Mouse (Mus musculus): ENCODE measurements around the gene Nuak1. TPM values are rescaled to one million over a fixed set of nuclear protein-coding genes. Genes with fewer than 3 reads are reported as not detected.

Nuak1 gene
- polyA plus RNA-seq, 1 experiment = 7.6 TPM

GRCm38 (mm10) chr10:84411122-84412105, 29.0 kb downstream of the Nuak1 start:
- no peak for DNase-seq (ENCODE audit: low spot score)

DNA sequence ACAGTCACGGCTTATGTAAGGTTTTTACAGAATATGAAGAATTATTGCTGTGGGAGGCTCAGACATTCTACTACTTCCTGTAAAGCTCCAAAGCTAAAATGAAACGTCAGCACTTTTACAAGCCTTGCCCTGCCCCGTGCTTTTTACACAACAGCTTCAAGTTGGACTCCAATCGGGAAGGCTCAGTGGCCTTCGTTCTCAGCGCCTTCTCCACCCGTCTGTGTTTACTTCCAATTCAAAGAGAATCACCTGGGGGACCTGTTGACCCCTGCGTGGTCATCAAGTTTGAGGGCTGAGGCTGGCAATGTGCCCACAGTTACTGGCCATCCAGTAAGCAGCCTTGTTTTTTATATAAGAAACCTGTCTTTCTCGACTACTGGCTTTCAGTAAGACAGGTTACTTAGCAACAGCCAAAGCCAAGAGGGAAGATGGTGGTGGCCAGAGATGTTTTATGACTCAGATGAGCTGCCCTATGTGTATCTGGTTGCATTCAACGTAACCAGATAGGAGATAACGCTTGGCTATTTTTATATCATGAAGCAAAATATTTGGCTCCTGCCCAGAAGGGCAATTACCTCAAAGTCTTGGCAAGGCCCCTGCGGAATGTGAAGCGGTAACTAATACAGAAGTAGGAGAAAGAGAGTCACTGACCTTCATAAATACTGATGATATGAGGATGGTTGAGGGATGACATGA, 31.3 kb downstream of the Nuak1 start:
- DNase-seq (ENCODE audit: low spot score) = no peak

GRCm38 (mm10) chr10:84405135-84405776, 35.1 kb downstream of the Nuak1 start:
- no peak for DNase-seq (ENCODE audit: low spot score)

DNA sequence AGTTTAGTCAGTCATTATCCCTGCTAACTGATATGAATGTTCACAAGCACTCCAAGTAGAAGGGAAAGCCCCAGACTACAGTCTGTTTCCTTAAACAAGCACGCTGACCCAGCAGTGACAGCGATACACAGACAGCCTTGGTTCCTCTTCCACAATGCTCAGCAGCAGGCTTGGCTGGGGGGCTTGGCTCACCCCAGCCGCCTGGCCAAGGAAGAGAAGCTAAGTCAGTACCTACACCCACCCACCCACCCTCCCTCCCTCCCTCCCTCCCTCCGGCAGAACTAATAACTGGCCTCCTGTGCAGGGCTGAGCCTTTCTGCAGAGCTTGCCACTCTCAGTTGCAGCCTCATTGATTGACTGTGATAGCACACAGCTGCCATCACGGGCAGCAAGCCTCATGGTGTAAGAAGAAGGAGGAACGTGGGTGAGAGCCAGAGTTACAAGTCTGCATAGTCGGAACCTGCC, 38.5 kb downstream of the Nuak1 start:
- DNase-seq (ENCODE audit: low spot score) = no peak

GRCm38 (mm10) chr10:84401189-84401588, 39.2 kb downstream of the Nuak1 start:
- no peak for DNase-seq (ENCODE audit: low spot score)

DNA sequence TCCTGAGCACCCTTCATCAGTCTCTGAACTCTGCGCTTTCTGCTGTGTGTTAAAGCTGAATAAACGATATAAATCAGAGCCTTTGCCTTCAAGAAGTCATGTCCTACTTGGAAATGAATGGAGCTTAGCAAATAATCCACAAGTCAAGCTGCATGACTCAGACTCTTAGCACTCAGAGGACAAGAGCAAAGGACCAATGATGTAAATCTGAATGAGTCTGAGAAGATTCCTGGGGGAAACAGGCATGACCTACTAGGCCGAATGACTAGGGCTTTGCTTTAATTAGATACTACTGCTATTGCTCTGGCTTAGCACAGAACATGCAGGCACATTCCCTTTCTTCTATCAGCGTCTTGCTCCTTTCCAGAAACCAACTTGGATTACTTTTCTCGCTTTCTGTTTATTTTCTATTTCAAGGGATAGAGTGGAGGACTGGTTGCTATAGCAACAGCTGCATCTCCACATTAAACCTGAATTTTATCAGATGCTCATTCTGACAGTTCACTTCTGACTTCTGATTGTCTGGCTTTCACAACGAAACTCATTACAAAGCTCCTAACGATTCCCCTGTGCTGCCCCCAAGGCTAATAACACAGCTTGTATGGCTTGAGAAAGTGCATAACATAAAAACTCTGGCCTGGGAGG, 40.2 kb downstream of the Nuak1 start:
- DNase-seq (ENCODE audit: low spot score) = no peak

- DNase-seq (ENCODE audit: low spot score) = no peak
Observed at GRCm38 (mm10) chr10:84397276-84397675, 43.1 kb downstream of the Nuak1 start.

DNA sequence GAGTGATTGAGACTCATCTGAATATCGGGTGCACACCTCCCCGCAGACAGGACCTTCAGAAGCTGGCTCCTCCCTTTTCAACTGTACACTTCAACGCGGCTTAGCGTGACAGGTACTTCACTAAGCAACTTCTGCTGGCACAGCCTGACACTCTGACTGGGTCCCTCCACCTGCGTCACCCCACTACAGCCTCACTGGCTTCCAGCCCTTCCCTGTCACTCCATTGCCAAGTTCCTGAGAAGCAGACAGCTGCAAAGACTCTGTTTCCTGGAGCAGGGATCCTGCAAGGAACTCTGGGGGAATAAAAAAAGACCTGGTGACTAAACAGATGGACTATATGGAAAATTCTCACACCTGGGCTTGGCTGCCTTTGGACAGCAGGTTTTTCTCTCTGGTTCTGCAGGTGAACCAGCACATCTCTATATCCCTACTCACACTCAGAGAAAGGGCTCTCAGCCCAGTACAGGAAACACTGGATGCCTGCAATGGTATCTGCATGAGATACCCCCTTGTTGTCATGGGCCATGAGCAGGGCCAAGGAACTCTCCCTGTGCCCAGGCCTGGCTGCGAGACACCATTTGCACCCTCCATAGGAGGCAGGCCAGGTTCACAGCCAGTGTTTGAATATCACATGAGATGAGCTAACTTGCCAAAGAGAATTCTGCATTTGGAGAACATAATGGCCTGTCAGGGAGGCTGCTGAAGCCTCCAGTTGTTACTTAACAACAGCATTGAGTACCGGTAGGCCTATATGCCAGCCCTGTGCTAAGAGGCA, 44.3 kb downstream of the Nuak1 start:
- DNase-seq (ENCODE audit: low spot score) = no peak

DNA sequence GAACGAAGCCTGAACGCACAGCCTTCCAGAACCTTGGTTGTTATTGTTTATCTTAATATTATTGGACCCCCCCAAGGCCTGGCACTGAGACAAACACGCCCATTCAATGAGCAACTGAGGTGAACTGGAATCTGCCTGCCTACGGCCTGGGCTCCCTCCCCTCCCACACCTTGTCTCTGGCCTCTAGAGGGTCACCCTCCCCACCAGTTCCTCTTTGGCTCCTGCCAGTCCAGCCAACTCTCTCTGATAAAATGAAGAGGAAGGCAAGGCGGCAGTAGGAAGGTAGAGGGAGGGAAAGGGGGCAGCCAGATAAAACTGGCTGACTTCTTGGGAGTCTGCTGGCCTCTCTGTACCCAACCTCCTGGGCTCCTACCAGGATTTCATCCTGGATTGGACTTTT, 45.1 kb downstream of the Nuak1 start:
- no peak for DNase-seq (ENCODE audit: low spot score)

GRCm38 (mm10) chr10:84393881-84394280, 46.5 kb downstream of the Nuak1 start:
- no peak for DNase-seq (ENCODE audit: low spot score)

GRCm38 (mm10) chr10:84393405-84393804, 47.0 kb downstream of the Nuak1 start:
- DNase-seq (ENCODE audit: low spot score) = no peak

DNA sequence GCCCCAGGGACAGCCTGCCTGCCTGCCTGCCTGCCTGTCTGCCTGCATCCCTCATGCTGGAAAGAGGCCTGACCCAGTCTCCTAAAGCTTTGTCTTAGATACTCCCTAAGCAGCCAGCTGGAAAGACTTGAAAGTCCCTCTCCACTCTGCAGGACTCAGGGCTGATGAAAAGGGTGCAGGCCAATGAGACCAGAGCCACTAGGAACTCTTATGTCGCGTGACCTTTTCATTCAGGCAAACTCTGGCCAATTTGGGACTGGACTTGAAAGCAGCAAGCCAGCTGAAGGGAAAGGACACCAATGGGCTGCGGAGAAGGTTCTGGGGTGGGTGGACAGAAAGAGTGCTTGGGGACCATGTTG, 47.7 kb downstream of the Nuak1 start:
- no peak for DNase-seq (ENCODE audit: low spot score)

DNA sequence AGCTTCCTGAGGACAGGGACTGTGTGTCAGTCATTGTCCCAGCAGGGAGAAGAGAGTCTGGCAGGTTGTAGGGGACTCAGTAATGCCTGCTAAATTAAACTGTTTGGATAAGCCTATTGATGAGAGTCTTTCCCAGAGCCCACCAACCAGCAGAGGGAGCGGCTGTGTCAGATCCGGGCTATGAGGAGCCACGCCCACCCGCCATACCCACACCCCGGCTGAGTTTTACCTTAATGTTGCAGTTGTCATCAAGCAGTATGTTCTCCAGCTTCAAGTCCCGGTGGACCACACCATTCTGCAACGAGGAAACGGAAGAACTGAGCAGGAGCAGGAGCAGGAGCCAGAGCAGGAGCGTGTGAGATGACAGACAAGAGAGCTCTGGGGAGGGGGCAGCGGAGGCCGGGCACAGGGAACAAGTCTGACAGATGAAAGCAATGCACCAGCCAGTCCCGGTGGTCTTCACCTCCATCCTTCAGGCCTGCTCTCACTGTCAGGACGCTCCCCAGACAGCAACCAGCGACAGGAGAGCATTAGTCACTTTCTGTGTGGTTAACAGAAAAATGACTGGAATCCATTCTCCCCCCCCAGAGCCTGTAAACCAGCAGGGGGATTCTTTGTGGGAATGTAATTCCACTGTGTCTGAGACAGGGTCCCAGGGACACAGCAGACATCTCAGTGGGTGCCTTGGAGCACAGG, 48.2 kb downstream of the Nuak1 start:
- no peak for DNase-seq (ENCODE audit: low spot score)

DNA sequence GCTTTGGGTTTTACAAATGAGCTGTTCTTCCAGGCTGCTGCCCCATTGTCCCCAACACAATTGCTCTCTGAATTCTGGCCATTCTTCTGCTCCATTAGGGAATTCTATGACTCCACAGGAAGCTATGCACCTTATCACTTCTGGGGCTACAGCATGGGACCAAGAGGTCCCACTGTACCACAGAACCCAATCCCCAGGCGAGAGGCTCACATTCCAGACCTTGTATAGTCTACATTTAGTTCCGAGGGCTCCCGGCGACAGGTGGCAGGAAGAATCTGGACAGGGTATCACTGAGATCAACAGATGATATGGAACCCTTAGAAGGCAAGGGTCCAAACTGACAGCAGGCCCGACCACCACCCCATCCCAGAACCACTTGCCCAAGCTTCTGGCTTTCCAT, 50.7 kb downstream of the Nuak1 start:
- no peak for DNase-seq (ENCODE audit: low spot score)

GRCm38 (mm10) chr10:84388357-84389141, 51.8 kb downstream of the Nuak1 start:
- no peak for DNase-seq (ENCODE audit: low spot score)

- DNase-seq (ENCODE audit: low spot score) = no peak
Observed at GRCm38 (mm10) chr10:84387338-84387737, 53.1 kb downstream of the Nuak1 start.

DNA sequence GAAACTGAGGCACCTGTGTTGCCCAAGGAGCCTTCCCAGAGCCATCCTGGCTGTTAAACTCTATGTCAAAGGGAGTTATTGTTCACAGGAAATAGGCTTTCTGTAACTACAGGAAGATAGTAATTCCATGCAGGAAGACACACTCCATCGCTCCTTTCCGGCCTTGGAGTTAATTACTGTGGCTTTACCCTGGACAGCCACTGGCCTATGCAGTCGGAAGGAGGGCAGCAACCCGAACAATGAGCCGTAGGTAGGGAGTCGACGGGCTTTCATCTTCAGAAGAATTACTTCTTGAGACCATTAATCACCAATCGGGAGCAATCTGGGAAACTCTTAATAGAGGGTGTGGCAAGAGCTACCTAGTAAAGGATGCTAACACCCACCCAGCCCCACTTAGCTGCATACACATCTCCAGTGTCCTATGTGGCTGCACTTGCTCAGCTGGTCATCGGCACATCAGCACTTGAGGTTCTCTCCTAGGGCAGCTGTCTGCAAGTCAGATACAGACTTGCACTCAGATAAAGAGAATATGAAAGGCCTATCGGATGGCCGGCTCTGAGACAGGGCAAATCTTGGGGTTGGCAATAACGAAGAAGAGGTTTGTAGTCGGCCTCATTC, 53.7 kb downstream of the Nuak1 start:
- DNase-seq (ENCODE audit: low spot score) = no peak

DNA sequence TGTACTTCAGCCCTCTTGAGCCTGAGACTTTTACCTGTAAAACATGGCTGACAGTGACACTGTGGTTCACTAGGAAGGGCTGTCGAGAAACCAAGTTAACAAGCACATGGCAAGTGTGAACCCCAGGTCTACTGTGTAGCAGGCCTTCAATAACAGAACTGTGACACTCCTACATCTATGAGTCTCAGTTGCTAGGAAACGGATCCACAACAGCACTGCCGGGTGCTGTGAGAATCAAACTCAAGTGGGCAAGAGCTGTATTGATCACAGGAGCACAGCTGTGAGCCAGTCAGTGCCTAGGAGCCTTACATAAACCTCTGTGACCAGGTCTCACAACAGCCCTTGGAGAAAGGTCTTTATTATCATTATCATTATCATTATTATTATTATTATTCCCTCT, 54.2 kb downstream of the Nuak1 start:
- DNase-seq (ENCODE audit: low spot score) = no peak

DNA sequence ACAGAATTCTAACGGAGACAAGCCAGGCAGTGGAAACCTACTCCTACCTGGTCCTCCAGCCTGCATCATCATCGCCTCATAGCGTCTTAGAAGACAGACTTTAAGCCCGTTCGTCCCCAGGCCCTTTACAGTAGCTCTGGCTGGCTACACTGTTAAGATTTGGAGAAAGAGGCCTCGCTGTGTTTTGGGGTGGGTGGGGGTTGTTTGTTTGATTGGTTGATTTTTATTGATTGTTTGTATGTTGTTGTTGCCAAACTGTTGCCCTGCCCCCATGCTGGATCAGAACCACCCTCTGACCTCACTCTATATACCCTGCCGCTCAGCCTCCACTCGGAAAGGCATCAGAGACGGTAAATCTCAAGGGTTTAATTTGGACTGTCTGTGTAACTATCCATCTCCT, 55.6 kb downstream of the Nuak1 start:
- DNase-seq (ENCODE audit: low spot score) = no peak

Data from urinary bladder, adult 2 months (tissue).